Mouse (Mus musculus) heart, postnatal 10 days (tissue): ENCODE measurements at regions not wholly inside any gene's neighbourhood (a gene's known extent, or its start where the extent isn't known, plus 50 kb on each side); places are given as distances from the start of the nearest gene placed in this dataset.
"Not testable (repeated sequence)": the region's sequence is repeated elsewhere in the genome, so short reads cannot be mapped to it uniquely, and the experiment has no call there.

Experiments
- DNase-seq, 2 experiments: peaks; one replicate each; pipeline ENCODE4 v3.0.0; 2021
- intact Hi-C: fragments of 180-260 bp; cut with DNase I; formaldehyde crosslinking; loops from one replicate; pipeline ENCODE4 v1.15.1; 2025

GRCm38 (mm10) chr13:50092537-50092936 is 157.6 kb downstream of the Gm906 start:
- intact Hi-C loops, result loop anchor here (10.0 kb wide), 1 partner anchor 612 kb away; no protein-coding TSS in a partner anchor

GRCm38 (mm10) chr13:50064841-50065240 is 185.3 kb downstream of the Gm906 start:
- no peak for DNase-seq
- intact Hi-C loops, result no loop called here

More at GRCm38 (mm10) chr13:50092537-50092936, 157.6 kb downstream of the Gm906 start:
- no peak for DNase-seq

- intact Hi-C loops, result not testable (repeated sequence)
Observed at GRCm38 (mm10) chr13:50064365-50064764, 185.7 kb downstream of the Gm906 start.

GRCm38 (mm10) chr13:50059676-50060075 is 190.4 kb downstream of the Gm906 start:
- DNase-seq, intact Hi-C loops: not testable (repeated sequence)

More at GRCm38 (mm10) chr13:50064365-50064764, 185.7 kb downstream of the Gm906 start:
- not testable (repeated sequence) for DNase-seq

- intact Hi-C loops, DNase-seq: not testable (repeated sequence)
Observed at GRCm38 (mm10) chr13:50059054-50059453, 191.1 kb downstream of the Gm906 start.

GRCm38 (mm10) chr13:50051746-50052145 is 198.4 kb downstream of the Gm906 start:
- DNase-seq, result not testable (repeated sequence)
- intact Hi-C loops, result loop anchor here (1.0 kb wide), 1 partner anchor 7 kb away; no protein-coding TSS in a partner anchor

- intact Hi-C loops, DNase-seq: not testable (repeated sequence)
Observed at GRCm38 (mm10) chr13:50051110-50051509, 199.0 kb downstream of the Gm906 start.

- DNase-seq, result peak in 1 of 2 experiments; percentile 9
- intact Hi-C loops, result no loop called here
Observed at GRCm38 (mm10) chr13:50031757-50032156, 218.4 kb downstream of the Gm906 start.

- peak in 1 of 2 experiments; percentile 8 for DNase-seq
- intact Hi-C loops, result not testable (repeated sequence)
Observed at GRCm38 (mm10) chr13:50007730-50008129, 208.9 kb upstream of the Gm30302 start.

GRCm38 (mm10) chr13:49966072-49966471 is 167.3 kb upstream of the Gm30302 start:
- intact Hi-C loops, DNase-seq: not testable (repeated sequence)

- DNase-seq, result peak; percentile 11 to 12
- intact Hi-C loops, result not testable (repeated sequence)
Observed at GRCm38 (mm10) chr13:49957993-49958681, 159.3 kb upstream of the Gm30302 start.

GRCm38 (mm10) chr13:49915781-49916180 is 117.0 kb upstream of the Gm30302 start:
- no peak for DNase-seq
- intact Hi-C loops, result no loop called here
